Mouse (Mus musculus): ENCODE results near the gene Elp6.
A peak's percentile ranks its signal among the peaks of the same experiment; 100 is the strongest.
"Not testable (repeated sequence)": the region's sequence is repeated elsewhere in the genome, so short reads cannot be mapped to it uniquely, and the experiment has no call there.

The Elp6 gene

DNA sequence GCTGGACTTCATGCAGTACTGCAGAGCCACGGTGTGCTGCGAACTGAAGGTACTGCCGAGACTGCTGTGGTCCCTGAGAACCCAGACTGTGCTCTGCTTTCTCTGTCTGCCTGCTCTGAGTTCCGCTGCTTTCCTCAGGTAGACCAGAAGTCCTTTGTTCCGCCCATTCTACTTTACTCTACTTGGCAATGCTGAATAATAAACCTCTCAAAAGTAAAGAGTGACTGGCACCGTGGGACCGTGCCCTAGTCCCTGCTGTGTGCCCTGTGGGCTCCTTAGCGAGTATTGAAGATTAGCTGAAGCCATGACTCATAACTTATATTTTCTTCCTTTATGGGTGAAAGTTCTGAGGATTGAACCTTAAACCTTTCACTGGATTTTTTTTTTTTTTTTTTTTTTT, 10.9 kb downstream of the Elp6 start:
- DNase-seq (ENCODE audit: extremely low read depth, insufficient read length, low spot score) = no peak

DNA sequence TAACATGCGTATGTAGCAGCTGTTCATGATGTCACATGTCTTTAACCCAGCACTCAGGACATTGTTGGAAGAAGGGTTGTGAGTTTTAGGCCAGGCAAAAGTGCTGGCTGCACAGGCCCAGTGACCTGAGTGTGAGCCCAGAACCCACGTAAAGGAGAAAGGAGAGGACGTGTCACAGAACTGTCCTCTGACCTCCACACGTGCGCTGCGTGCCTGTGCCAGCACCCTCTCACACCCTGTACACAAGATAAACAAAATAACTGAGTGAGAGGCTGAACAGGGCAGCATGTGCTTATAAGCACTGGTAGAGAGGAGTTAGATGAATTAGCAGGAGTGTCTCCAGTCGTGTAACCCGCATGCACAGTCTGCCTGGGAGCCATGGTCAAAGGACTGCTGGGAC, 11.5 kb downstream of the Elp6 start:
- no peak for DNase-seq (ENCODE audit: extremely low read depth, insufficient read length, low spot score)

DNA sequence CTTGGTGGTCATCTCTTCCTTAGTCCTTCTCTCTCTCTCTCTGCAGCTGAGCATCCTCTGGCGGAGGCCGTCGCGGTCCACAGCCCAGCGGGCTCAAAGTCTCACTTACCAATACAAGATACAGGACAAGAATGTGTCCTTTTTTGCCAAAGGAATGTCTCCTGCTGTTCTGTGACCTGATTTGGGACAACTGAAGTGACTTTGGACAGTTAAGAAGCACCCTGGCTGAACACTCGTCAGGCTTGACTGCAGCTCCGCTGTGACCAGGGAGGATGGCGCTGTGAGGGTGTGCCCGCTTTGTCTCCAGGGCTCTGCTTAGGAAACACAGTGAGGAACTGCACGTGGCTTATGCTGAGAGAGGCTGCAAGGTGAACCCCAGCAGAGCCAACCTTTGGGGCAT, 15.8 kb downstream of the Elp6 start:
- no peak for DNase-seq (ENCODE audit: extremely low read depth, insufficient read length, low spot score)

DNA sequence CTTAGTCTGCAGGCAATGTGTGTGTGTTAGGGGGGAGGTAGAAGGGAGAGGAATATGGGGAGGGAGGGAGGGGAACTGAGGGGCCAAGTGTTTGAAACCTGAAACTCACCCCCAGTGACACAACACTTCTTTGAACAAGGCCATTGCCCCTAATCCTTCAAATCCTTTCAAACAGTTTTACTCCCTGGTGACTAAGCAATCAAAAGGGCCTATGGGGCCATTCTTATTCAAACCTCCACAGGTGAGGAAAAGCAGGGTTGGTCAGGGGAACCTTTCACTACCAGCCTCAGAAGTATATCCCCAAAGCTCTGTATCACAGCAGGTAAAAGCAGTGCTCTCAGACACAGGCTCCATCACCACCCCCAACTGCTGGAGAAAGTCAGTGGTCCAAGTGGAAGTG, 18.0 kb downstream of the Elp6 start:
- no peak for DNase-seq (ENCODE audit: extremely low read depth, insufficient read length, low spot score)

DNA sequence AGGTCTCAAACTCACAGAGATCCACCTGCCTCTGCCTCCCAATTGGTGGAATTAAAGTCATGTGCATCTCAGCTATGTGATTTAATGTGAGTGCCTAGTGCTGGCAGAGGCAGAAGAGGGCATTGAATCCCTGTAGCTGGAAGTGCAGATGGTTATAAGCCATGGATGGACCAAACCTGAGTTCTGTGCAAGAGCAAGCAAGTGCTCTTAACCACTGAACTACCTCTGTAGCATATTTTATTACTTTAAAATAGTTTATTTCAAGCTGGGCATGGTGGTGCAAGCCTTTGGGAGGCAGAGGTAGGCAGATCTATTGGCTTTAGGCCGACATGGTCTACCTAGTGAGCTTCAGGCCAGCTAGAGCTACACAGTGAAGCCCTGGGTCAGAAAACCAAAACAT, 19.2 kb downstream of the Elp6 start:
- no peak for DNase-seq (ENCODE audit: extremely low read depth, insufficient read length, low spot score)

DNA sequence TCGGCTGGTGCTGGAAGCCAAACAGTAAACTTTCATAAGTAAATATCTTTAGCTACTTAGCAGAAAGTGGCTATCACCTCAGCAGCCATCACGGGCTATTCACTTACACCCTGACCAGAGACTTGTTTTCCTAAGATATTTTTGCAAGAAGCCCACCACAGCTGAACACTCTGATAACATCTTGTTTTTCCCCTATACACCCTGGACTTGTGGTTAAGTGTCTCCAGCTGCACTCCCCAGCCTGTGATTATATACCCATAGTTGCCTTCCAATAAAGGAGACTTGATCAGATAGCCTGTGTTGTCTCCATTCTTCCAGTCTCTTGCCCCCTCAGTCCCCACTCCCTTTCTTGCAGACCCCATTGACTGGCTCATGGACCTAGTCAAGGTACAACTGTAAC, 23.2 kb downstream of the Elp6 start:
- no peak for DNase-seq (ENCODE audit: extremely low read depth, insufficient read length, low spot score)

DNA sequence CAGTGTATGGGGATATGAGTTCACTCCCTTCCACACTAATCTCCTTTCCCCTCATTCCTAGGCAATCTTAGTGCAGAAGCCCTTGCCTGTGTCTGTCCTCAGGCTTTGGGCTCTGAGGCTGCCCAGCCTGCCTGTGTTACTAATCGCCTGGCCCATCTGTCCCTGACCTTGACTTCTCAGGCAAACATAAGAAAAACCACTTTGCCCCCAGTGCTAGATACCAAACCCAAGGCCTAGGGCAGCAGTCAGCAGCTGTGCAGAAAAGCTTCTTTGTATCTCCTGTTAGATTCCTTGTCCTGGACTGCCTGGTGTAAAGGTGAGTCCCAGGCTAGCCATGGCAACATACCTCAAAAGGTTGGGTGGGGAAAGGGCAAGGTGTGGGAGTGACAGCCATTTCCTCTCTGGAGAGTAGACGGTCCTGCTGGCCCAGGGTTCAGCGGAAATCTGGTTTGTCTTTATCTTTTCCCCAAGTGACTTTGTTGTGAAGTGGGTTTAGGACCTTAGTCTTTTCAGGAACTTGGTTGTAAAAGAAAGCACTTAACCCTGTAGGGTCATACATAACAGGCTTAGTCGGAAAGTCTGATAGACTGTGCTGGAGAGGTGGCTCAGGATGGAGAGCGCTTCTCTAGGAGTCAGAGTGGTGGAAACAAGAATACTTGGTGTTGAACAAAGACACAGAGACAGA, 24.1 kb downstream of the Elp6 start:
- no peak for DNase-seq (ENCODE audit: extremely low read depth, insufficient read length, low spot score)

DNA sequence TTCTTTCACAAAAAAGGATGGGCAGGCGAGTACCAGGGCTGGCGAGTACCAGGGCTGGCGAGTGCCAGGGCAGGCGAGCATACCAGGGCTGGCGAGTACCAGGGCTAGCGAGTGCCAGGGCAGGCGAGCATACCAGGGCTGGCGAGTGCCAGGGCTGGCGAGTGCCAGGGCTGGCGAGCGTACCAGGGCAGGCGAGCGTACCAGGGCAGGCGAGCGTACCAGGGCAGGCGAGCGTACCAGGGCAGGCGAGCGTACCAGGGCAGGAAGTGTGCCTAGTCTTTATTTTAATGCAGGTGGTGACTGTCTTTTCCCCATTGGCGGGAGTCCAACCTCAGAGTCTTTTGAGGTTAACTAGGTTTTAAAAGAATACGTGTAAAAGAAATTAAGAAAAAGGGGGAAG, 24.7 kb downstream of the Elp6 start:
- no peak for DNase-seq (ENCODE audit: extremely low read depth, insufficient read length, low spot score)

DNA sequence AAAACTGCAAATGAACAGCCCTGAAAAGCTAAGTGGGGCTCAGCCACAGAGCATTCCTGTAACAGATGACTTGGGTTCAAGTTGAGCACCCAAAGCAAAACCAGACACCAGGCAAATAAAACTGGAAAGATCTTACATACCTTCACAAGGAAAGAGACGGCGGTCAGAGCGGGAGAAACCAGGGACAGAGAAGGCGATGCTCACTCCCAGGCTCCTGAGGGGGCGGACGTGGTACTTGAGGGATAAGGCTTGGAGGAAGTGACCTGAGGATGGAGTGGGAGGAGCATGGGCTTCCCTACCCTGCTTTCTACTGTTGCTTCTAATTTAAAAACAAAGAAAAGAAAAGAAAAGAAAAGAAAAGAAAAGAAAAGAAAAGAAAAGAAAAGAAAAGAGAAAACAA, 25.4 kb downstream of the Elp6 start:
- DNase-seq (ENCODE audit: extremely low read depth, insufficient read length, low spot score) = no peak

DNA sequence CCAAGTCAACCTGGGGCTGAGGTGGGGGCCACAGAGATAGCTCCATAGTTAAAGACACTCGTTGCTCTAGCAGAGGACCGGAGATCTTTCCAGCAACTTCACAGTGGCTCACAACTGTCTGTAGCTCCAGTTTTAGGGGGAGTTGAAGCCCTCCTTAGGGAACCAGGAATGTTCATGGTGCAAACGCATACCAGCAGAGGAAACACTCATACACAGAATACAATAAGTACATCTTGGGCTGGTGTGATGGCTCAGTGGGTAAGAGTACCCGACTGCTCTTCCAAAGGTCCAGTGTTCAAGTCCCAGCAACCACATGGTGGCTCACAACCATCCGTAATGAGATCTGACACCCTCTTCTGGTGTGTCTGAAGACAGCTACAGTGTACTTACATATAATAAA, 25.9 kb downstream of the Elp6 start:
- not testable (repeated sequence) for DNase-seq (ENCODE audit: extremely low read depth, insufficient read length, low spot score)

DNA sequence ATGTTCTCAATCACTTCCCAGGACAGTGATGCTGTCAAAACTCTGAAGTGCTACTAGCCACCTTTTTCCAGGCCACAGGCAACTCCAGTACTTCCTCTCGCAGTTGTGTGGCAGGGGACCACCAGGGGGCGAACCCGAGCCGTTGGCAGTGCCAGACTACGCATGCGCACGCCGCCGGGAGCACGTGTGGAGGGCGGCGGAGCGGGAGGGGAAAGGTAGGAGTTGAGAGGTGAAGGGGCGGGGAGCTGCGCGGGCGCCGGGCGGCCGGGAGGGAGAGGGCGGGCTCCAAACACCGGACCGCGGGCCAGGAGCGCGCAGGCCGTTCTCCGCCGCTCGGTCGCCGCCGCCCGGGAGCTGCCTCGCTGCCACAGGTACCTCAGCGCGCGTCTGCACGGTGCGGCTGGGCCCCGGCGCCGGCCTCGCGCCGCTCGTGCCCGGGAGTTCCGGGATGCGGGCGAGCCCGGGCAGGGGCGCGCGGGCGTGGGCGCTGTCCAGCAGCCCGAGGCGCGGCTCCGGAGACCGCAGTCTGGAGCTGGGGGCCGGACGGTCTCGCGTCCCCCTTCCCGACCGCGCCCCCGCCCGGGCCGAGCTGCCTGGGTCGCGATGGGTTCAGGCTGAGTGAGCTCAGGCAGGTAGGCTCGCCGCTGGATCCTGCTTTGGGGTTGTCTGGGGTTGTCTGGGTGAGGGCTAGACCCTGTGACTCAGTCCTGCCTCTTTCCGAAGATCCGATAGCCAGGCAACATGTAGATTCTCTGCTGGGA, 28.3 kb downstream of the Elp6 start, which contains the start of gene Scap:
Gene Scap (plus strand): TSS at position 154 of the 761 bp plus-strand sequence.
- peak; percentile 96 for DNase-seq (ENCODE audit: extremely low read depth, insufficient read length, low spot score)

DNA sequence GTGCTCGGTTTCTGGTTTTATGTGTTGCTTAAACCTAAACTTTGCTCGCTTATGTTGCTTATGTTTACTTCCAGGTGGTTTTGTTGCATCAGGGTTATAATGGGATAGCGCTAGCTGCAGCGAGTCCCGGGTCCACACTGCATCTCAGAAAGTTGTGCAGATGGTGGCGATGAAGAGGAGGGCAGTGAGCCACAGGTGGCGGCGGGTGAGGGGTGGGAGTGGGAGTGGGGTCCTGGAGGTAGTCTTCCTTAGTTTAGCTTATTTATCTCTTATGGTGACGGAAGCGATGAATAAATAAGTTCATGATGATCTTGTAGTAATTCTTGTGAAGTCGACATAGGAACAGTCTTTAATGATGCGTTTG, 28.9 kb downstream of the Elp6 start:
- DNase-seq (ENCODE audit: extremely low read depth, insufficient read length, low spot score) = peak; percentile 36

DNA sequence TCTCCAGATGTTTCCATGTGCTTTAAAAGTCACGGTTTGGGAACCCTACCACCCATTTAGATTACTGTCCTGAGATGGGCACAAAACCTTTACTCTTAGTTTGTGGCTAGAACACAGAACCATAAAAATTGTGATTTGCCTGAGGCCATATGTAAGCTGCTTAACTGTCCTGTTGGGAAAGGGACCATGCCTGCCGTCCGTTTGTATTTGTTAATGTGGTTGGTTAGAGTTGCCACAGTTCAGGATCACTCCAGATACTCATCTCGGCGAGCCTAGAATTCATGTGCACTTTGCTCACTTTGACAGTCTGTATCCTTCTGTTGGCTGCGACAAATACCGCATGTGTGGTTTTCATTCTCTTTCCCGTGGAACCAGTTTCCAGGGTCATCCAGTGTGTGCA, 29.9 kb downstream of the Elp6 start:
- no peak for DNase-seq (ENCODE audit: extremely low read depth, insufficient read length, low spot score)

DNA sequence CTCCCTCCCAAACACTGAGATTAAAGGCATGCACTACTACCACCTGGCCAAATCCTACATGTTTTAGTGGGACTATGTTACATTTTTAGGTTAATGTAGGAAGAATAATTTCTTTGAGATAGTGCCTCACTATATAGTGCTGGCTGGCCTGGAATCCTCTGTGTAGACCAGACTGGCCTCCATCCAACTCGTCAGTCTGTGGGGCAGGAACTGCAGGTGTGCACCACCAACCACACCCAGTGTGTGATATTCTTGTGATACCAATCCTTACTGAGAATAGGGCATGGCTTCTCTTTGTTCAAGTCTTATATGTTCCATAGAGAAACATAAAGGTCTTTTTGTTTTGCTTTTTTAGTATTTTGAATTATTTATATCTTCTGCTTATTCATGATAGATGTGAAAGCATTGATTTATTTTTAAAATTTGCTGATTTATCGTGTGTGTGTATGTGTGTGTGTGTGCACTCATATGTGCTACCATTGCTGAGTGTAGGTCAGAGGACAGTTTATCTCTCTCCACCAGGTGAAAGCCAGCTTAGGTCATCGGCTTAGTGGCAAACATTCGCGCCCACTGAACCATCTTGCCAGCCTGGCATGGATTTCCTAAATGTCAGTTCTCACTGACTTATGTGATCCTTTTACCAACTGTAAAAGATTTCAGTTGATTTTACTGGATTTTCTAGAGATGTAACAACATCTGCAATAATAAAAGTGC, 35.2 kb downstream of the Elp6 start:
- no peak for DNase-seq (ENCODE audit: extremely low read depth, insufficient read length, low spot score)

DNA sequence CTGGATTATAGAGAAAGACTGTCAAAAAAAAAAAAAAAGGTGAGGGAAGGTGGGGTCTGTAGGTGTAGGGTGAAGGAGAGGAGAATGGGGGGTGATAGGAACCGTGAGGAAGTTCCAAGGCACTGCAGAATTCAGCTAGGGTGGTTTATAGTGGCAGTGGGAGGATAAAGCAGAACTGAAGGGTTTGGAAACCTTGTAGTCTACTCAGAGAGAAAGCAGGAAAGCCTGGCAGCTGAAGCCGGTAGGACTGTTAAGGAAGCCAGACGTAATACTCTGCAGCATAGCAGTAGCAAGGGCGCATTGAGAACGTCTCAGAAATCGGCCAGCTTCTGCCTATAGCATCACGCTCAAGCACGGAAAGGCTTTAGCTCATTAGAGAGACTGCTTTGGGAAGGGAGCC, 37.0 kb downstream of the Elp6 start:
- no peak for DNase-seq (ENCODE audit: extremely low read depth, insufficient read length, low spot score)

DNA sequence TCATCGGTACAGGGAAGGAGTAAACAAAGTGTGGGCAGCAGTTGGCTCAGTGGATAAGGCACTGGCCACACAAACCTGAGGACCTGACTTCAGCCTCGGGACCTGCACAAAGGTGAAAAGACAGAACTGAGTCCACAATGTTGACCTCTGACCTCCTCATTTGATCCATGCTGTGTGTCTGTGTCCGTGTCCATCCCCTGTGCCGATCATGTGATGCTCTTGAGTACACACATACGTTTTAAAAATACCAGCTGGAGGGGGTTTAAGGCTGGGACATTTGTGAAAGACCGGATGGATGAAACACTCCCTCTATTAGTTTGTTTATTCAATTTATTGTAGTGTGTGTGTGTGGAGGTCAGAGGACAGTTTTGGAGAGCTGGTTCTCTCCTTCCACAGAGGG, 38.8 kb downstream of the Elp6 start:
- DNase-seq (ENCODE audit: extremely low read depth, insufficient read length, low spot score) = no peak

DNA sequence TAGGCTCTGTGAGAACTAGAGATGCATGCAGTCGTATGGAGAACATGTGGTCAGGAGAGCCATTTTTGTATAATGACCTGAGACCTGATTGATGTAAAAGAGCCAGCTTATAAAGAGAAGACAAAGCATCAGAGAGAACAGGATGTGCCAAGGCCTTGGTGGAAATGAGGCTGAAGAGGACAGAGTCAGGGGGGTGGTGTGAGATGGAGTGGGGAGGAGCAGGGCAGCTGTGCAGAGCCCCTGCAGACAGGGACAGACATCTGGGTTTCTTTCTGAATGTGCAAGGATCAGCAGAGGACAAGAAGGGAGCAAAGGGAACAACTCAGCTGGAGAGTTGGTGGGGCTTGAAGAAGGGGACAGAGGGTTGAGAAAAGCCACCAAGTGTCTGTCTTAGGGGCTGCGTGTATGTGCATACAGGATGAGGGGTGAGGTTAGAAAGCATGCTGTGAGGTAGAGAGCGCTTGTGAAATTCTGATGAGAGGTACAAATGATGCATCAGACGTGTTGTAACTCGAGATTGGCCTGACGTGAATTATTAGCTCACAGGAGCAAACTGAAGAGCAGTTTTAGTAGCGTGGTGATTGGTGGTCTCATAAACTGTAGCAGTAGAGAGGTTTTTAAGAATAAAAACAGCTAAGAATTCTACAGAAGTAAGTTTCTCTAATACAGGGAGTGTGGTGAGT, 40.2 kb downstream of the Elp6 start:
- DNase-seq (ENCODE audit: extremely low read depth, insufficient read length, low spot score) = no peak

DNA sequence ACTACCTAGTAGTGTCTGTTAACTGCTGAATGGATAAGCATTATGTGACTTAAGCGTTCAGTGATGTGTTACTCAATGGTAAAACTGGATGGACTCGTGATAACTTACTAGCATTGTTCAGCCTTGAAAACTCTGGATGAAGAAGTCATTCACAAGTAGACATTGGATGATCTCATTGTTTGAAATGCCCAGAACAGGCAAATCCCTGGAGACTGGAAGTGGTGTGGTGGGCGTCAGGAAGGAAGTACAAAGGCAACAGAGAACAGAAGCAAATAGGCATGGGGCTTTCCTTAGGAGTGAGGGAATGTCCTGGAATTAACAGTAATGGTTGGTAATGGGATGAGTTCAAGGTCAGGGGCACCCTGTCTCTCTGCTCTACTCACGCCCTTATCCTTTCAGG, 43.9 kb downstream of the Elp6 start:
- no peak for DNase-seq (ENCODE audit: extremely low read depth, insufficient read length, low spot score)

DNA sequence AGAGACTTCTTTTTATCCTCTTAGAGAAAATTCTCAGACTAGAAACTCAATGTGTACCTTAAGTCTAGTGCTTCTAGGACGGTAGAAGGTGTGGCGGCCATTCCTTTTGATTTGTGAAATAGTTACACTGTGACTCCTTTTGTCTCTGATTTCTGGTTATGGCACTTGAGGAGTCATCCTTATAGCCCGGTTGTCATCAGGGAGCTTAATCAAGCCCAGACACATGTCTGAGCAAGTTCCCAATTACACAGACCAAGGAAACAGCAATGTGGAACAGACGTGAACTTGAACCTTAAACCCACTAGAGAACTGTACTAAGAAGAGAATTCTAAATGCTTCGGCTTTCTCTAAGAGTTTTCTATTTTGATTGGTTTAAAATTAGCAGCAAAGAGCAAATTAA, 45.2 kb downstream of the Elp6 start:
- no peak for DNase-seq (ENCODE audit: extremely low read depth, insufficient read length, low spot score)

DNA sequence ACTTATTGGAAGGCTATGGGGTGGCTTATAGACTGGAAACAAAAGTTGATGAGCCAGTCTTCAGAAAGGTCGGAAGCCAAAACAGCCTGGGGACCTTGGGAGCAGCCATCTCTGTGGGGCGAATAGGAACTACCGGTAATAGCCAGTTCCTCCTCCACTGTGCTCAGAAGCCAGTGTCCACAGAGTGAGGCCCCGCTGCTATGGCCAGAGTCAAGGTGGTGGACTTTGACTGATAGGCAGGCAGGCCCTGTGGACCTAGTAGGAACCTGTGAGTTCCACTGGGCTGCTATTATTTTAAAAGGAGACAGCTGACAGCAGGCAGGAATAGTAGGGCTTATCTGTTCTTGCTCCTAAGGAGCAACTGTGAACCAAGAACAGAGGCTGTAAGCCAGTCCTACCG, 45.6 kb downstream of the Elp6 start:
- no peak for DNase-seq (ENCODE audit: extremely low read depth, insufficient read length, low spot score)

DNA sequence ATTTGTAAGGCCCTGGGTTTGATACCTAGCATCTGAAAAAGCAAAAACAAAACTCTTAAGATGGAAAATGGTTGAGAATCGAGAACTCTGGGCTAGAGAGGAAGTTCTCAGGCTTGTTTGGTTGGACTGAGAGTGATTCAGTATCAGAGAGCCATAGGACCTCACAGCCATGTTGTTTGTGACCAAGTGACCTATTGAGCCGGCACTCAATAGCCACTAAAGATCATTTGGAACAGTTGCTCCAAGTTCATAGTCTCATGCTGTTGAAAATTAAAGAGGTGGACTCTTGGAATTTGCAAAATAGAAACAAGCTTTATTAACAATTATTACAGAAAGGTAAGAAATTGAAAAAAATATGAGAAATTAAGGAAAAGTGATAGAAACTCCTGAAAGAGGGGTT, 46.4 kb downstream of the Elp6 start:
- DNase-seq (ENCODE audit: extremely low read depth, insufficient read length, low spot score) = no peak
